Mouse (Mus musculus) spleen, adult 2 months (tissue): ENCODE data around the gene Pde4d.

Experiments used
- CTCF ChIP-seq: fragments of 200-500 bp; IDR thresholded peaks from 2 replicates; pipeline ENCODE4 v1.5.1; 2011; ENCODE audit warnings: mild to moderate bottlenecking, inconsistent platforms; ENCODE audit not compliant: insufficient read depth, insufficient read length, insufficient replicate concordance; ENCODE audit errors: extremely low read depth
- POLR2A ChIP-seq: fragments of 200-500 bp; IDR thresholded peaks from 2 replicates; pipeline ENCODE4 v1.6.1; 2011; ENCODE audit warnings: low read depth, low read length, inconsistent platforms

DNA sequence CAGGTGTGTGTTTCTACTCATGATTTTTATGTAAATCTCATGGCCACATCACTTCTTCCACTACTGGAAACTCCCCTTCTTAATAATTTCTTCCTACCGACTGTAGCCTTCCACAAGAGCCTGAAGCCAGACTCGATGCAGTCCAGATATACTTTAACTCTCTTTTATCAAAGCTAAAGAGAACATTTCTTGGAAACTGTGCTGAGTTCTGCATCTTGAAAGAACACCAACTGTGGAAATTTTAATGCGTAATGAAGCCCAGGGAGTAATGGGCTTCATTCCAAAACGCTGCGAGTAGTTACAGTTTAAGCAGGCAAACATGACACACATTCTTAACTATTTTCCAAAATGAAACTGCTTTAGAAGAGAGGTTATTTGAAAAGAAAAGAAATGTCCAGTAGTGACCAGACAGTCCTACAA lies 92.6 kb downstream of the Pde4d start:
- TF ChIP-seq CTCF (no peak), POLR2A (no peak)
